Mouse (Mus musculus) limb, embryonic 14.5 days (tissue): ENCODE results near the gene Dlx5. TPM values are rescaled to one million over a fixed set of nuclear protein-coding genes. Genes with fewer than 3 reads are reported as not detected.

Experiments
- ATAC-seq: fragments of 200-750 bp; cut with Nextera tagmentation; 2 replicates; pipeline ENCODE4 v1.8.0; 2017; ENCODE audit warnings: low read depth, moderate number of reproducible peaks, moderate TSS enrichment; ENCODE audit not compliant: low FRiP score
- DNase-seq: peaks from one replicate; pipeline ENCODE4 v3.0.0-alpha.2; 2015; ENCODE audit warnings: low spot score
- H3K27ac ChIP-seq: fragments of 300-500 bp; sonication (generic); replicated peaks from 2 replicates; pipeline ENCODE4 v1.5.1; 2014; ENCODE audit warnings: low read depth, mild to moderate bottlenecking, low read length, moderate library complexity, mixed read lengths
- H3K27me3 ChIP-seq: fragments of 300-500 bp; sonication (generic); 2 replicates; pipeline ENCODE4 v1.6.1; 2014; ENCODE audit warnings: low read length, mixed read lengths; ENCODE audit not compliant: control insufficient read depth, insufficient read depth
- H3K36me3 ChIP-seq: fragments of 300-500 bp; sonication (generic); 2 replicates; pipeline ENCODE4 v1.6.1; 2014; ENCODE audit warnings: mild to moderate bottlenecking, low read length, moderate library complexity, mixed read lengths; ENCODE audit not compliant: control insufficient read depth, insufficient read depth
- H3K4me1 ChIP-seq: fragments of 300-500 bp; sonication (generic); 2 replicates; pipeline ENCODE4 v1.6.1; 2014; ENCODE audit warnings: antibody characterized with exemption, low read length, mixed read lengths; ENCODE audit not compliant: control insufficient read depth, insufficient read depth
- H3K4me2 ChIP-seq: fragments of 300-500 bp; sonication (generic); replicated peaks from 2 replicates; pipeline ENCODE4 v1.6.1; 2014; ENCODE audit warnings: low read depth, mild to moderate bottlenecking, low read length, moderate library complexity; ENCODE audit not compliant: severe bottlenecking
- H3K4me3 ChIP-seq: fragments of 300-500 bp; sonication (generic); replicated peaks from 2 replicates; pipeline ENCODE4 v1.5.1; 2014; ENCODE audit warnings: low read length
- H3K9ac ChIP-seq: fragments of 300-500 bp; sonication (generic); 2 replicates; pipeline ENCODE4 v1.6.1; 2014; ENCODE audit warnings: mild to moderate bottlenecking, low read depth, low read length, moderate library complexity; ENCODE audit not compliant: severe bottlenecking
- H3K9me3 ChIP-seq: fragments of 300-500 bp; sonication (generic); 2 replicates; pipeline ENCODE4 v1.6.1; 2016; ENCODE audit warnings: low read length; ENCODE audit not compliant: control insufficient read depth
- POLR2A ChIP-seq: fragments of 200-500 bp; IDR thresholded peaks from 2 replicates; pipeline ENCODE4 v1.8.0; 2012; ENCODE audit warnings: inconsistent platforms, mild to moderate bottlenecking, moderate library complexity, borderline replicate concordance; ENCODE audit not compliant: insufficient read depth, insufficient read length; ENCODE audit errors: extremely low read depth
- WGBS: fragments of 180-500 bp; shearing (Covaris S2); extraction: QIAGEN DNeasy Blood & Tissue Kit; methylation state at CpG from one replicate; pipeline ENCODE4 v1.1.7; 2014; 5-methylcytosine and 5-hydroxymethylcytosine counted together
- polyA plus RNA-seq, 2 experiments: library from polyadenylated mRNA; depleted of rRNA in 1 of 2; stranded (reverse) in 1 of 2; unstranded in 1 of 2; fragments of >200 nt; fragmentation: Nextera tagmentation in 1 of 2; extraction: Ambion mirVana in 1 of 2; gene quantifications; 2 replicates each; pipeline versions ENCODE4 v1.2.1 to v1.2.3; 2012 to 2014

Dlx5 gene
- polyA plus RNA-seq, 2 experiments: 18.8 to 35.7 TPM

DNA sequence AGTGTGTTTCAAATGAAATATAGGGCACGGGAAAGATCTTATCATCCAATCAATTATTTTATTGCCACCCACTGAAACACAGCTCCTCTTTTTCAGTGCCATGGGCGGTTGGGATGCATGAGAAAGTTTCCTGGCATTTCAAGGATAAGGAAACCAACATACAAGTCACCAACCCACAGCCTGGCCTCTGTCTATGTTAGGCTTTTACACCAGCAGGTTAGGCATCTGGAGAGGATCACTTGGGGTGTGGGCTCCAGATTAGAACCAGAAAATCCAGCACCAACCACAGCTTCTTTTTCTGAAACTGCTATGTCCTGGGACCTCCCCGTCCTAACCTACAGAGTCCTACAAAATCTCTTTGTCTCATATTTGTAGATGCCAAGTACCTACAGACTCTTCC lies 28.9 kb downstream of the Dlx5 start:
- no peak for TF ChIP-seq POLR2A
- Histone ChIP-seq H3K9ac (no peak overlapping the region), H3K36me3 (no peaks in the 10 kb centered on the region), H3K27ac (no peak overlapping the region), H3K9me3 (no peaks in the 10 kb centered on the region), H3K4me3 (no peak overlapping the region), H3K27me3 (peaks cover 96% of the 10 kb centered on the region), H3K4me2 (no peak overlapping the region), H3K4me1 (peaks cover 3% of the 10 kb centered on the region; the same call in 1 of the 2 replicates)
- ATAC-seq (no peak), DNase-seq (no peak)
- WGBS: 37% methylated on average over 3 of the region's 3 CpGs

DNA sequence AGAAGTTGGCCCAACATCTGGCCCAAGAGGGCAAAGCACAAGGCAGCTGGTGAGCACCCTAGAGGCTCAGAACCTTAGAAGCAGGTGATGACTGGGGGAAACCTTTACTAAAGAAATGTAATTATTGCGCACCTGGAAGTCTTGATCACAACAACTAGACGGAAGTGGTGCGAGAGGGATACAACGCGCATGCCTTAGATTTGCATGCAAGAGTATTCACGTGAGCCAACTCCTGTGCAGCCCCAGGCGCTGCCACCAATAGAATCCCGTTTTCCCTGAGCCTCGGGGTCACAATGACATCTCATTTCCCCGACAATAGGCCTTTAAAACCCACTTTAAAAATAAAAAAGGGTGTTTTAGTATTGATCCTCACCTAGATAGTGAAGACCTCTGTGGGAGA lies 30.7 kb downstream of the Dlx5 start:
- DNase-seq (no peak), ATAC-seq (no peak)
- TF ChIP-seq POLR2A: no peak
- Histone ChIP-seq H3K4me3 (no peak overlapping the region), H3K9ac (no peak overlapping the region), H3K27ac (no peak overlapping the region), H3K4me1 (peaks cover 3% of the 10 kb centered on the region; the same call in 1 of the 2 replicates), H3K27me3 (peaks cover 86% of the 10 kb centered on the region), H3K36me3 (no peaks in the 10 kb centered on the region), H3K4me2 (no peak overlapping the region), H3K9me3 (no peaks in the 10 kb centered on the region)
- 9% methylated on average over 10 of the region's 10 CpGs for WGBS

DNA sequence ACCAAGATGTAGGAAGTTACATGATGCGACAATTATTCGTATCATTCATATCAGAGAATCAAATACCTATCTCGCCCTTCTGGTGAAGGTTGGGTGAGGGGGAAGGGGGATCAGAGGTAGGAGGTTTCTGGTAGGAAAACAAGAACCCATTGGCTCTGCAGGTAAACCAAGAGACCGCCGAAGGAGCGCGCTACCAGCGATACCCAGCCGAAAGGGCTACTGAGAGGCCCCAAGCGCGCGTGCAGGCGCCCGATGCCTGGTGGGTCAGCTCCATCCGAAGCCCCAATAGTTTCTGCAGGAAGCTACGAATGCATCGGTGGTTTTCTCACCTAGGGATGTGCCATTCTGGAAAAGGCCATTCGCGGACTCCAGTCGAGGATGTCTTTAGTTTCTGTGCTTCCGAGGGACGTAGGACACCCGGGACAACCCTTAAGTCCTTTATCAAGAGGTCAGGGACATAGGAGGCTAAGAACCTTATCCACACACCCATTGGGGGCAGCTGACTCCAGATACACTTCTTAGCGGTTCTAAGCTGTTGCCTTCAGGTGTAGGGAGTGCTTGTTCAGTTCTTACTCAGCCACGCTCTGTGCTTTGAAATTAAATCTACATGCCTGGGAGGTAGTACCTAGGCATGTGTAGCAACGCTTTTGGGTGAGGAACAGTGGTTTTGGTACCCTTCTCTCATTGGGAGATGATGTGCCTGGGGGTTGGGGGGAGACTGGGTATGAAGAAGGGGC lies 31.4 kb downstream of the Dlx5 start:
- Histone ChIP-seq H3K4me1 (no peaks in the 10 kb centered on the region; the same call in 1 of the 2 replicates), H3K27me3 (peaks cover 79% of the 10 kb centered on the region), H3K4me2 (no peak overlapping the region), H3K36me3 (no peaks in the 10 kb centered on the region), H3K9ac (no peak overlapping the region), H3K9me3 (no peaks in the 10 kb centered on the region), H3K27ac (no peak overlapping the region), H3K4me3 (0 out of 2 replicates have a peak overlapping the region, but pooled peaks have one; percentile 11)
- 5% methylated on average over 26 of the region's 26 CpGs for WGBS
- DNase-seq (no peak), ATAC-seq (no peak)
- TF ChIP-seq POLR2A: no peak

DNA sequence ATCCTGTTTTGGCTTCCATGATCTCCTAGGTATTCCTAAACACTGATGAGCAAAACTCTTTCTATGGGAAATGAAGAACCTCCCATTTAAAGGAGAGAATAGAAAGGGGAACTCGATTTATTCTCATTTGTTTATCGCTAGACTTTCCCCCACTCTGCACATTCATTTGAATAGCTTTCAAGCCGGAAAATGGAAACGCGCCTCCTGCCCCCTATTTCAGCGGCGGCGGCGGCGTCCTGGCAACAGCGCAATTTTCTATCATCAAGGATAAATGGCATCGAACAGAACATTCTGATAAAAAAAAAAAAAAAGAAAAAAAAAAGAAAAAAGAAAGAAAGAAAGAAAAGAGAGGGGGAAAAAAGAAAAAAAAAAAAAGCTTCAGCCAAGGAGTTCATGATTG lies 32.1 kb downstream of the Dlx5 start:
- Histone ChIP-seq H3K36me3 (no peaks in the 10 kb centered on the region), H3K4me2 (no peak overlapping the region), H3K4me1 (no peaks in the 10 kb centered on the region), H3K9ac (no peak overlapping the region), H3K4me3 (no peak overlapping the region), H3K27me3 (peaks cover 72% of the 10 kb centered on the region), H3K27ac (no peak overlapping the region), H3K9me3 (no peaks in the 10 kb centered on the region)
- DNase-seq: no peak
- WGBS: 3% methylated on average over 12 of the region's 12 CpGs
- ATAC-seq: no peak
- no peak for TF ChIP-seq POLR2A

DNA sequence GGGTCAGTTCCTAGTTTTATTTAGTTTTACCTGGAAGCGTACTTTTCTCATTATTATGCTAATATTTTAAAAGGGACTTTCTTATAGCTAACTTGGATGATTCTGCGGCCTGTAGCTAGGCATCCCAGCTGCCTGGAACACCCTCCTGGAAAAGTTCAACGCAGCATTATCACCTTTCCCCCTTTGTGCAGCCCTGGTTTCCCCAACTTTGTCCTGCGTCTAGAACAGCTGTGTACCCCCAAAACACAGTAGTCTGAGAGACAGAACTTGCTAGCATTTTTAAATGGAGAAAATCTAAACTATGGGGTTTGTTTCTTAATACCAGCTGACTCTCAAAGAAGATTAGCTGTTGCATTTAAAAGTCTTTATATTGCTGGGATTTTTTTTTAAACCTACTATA lies 33.3 kb downstream of the Dlx5 start:
- 36% methylated on average over 4 of the region's 4 CpGs for WGBS
- ATAC-seq (no peak), DNase-seq (no peak)
- H3K36me3 ChIP-seq: no peaks in the 10 kb centered on the region
- TF ChIP-seq POLR2A: no peak
- H3K9me3 ChIP-seq: no peaks in the 10 kb centered on the region
- no peak overlapping the region for H3K4me3 ChIP-seq
- no peak overlapping the region for H3K9ac ChIP-seq
- H3K4me2 ChIP-seq: no peak overlapping the region
- H3K4me1 ChIP-seq: no peaks in the 10 kb centered on the region
- H3K27ac ChIP-seq: no peak overlapping the region
- peaks cover 61% of the 10 kb centered on the region for H3K27me3 ChIP-seq
